Mouse (Mus musculus): ENCODE measurements at regions not wholly inside any gene's neighbourhood (a gene's known extent, or its start where the extent isn't known, plus 50 kb on each side); places are given as distances from the start of the nearest gene placed in this dataset.

DNA sequence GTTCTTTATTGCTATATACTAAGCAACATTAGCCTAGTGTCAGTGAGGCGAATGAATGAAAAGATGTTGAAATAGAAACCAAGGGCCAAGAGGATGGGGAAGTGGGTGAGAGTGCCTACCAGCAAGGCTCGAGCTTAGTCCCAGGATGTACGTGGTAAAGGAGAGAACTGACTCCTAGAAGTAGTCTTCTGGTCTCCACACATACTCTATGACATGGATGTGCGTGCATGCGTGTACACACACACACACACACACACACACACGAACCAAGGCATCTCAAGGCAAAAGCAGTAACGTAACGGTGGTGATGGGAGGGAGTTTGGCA lies 50.0 kb upstream of the Trim2 start:
- Histone ChIP-seq H3K27me3 (no peaks in the 10 kb centered on the region), H3K27ac (no peak overlapping the region), H3K9me3 (no peaks in the 10 kb centered on the region), H3K4me1 (replicated peaks) (no peaks in the 10 kb centered on the region), H3K4me2 (no peak overlapping the region), H3K9ac (replicated peaks) (no peak overlapping the region), H3K36me3 (no peaks in the 10 kb centered on the region), H3K4me3 (replicated peaks) (no peak overlapping the region)
- no peak for ATAC-seq (ENCODE audit: insufficient number of reproducible peaks, insufficient read depth, low FRiP score, low TSS enrichment, low read depth)
- 92% methylated on average over 8 of the region's 8 CpGs for WGBS
